Mouse (Mus musculus) midbrain, embryonic 12.5 days (tissue): ENCODE data around the gene Ncl. TPM values are rescaled to one million over a fixed set of nuclear protein-coding genes. Genes with fewer than 3 reads are reported as not detected.

ENCODE experiments used
- ATAC-seq: fragments of 200-750 bp; cut with Nextera tagmentation; 2 replicates; pipeline ENCODE4 v1.8.0; 2017; ENCODE audit warnings: low read depth, moderate TSS enrichment, moderate library complexity; ENCODE audit not compliant: low FRiP score
- H3K27ac ChIP-seq: fragments of 300-500 bp; sonication (generic); replicated peaks from 2 replicates; pipeline ENCODE4 v1.5.1; 2016; ENCODE audit warnings: mild to moderate bottlenecking
- H3K27me3 ChIP-seq: fragments of 300-500 bp; sonication (generic); 2 replicates; pipeline ENCODE4 v1.6.1; 2016; ENCODE audit warnings: mild to moderate bottlenecking
- H3K36me3 ChIP-seq: fragments of 300-500 bp; sonication (generic); 2 replicates; pipeline ENCODE4 v1.6.1; 2016
- H3K4me1 ChIP-seq: fragments of 300-500 bp; sonication (generic); 2 replicates; pipeline ENCODE4 v1.6.1; 2016
- H3K4me2 ChIP-seq: fragments of 300-500 bp; sonication (generic); replicated peaks from 2 replicates; pipeline ENCODE4 v1.6.1; 2016; ENCODE audit warnings: mild to moderate bottlenecking, moderate library complexity
- H3K4me3 ChIP-seq: fragments of 300-500 bp; sonication (generic); 2 replicates; pipeline ENCODE4 v1.5.1; 2016; ENCODE audit warnings: mild to moderate bottlenecking
- H3K9ac ChIP-seq: fragments of 300-500 bp; sonication (generic); replicated peaks from 2 replicates; pipeline ENCODE4 v1.6.1; 2016; ENCODE audit warnings: mild to moderate bottlenecking, moderate library complexity
- H3K9me3 ChIP-seq: fragments of 300-500 bp; sonication (generic); 2 replicates; pipeline ENCODE4 v1.6.1; 2016; ENCODE audit warnings: mild to moderate bottlenecking
- WGBS: fragments of 180-500 bp; shearing (Covaris S2); methylation state at CpG from one replicate; pipeline ENCODE4 v1.1.7; 2016; 5-methylcytosine and 5-hydroxymethylcytosine counted together
- polyA plus RNA-seq: library from polyadenylated mRNA; unstranded; fragments of >200 nt; fragmentation: Nextera tagmentation; extraction: Ambion mirVana; gene quantifications from 2 replicates; pipeline ENCODE4 v1.2.1, GENCODE M21; 2016

The Ncl gene
- polyA plus RNA-seq, 1 experiment from 2014 or later, result 345 TPM

DNA sequence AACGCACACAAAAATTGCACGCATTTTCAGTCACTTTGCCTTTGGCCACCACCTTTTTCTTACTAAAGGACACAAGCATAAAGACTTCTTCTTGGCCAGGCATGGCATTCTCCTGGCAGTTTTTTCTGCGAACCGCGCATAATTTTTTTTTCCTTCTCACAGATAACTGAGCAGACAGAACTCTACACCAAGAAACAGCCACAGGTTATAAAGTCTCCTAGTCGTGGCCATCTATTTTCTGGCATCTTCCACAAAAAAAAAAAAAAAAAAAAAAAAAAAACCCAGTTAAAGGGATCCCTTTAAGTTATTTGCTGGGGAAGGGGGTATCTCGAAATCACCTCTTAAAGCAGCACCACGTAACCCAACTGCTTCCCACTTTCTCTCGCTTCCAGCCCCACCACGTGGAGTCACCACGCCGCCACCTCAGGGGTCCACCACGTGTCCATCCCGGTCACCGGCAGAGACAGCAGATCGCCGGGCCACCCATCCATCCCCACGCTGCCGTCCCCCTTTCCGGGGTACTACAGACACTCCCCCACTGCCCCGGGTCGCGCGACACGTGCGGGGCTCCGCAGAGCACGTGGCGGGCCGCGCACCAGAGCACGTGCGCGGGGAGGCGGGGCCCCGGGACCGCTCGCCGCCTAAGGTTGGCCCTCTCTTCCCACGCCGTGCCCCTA is 833 bp downstream of the Ncl start:
- ATAC-seq, result no peak
- under 1% methylated on average over 38 of the region's 41 CpGs for WGBS
- peak overlapping the region; percentile 90 for H3K4me2 ChIP-seq
- H3K9me3 ChIP-seq, result no peaks in the 10 kb centered on the region
- peaks cover 39% of the 10 kb centered on the region for H3K36me3 ChIP-seq
- H3K9ac ChIP-seq, result peak overlapping the region; percentile 92
- peaks cover 22% of the 10 kb centered on the region for H3K4me1 ChIP-seq
- no peaks in the 10 kb centered on the region for H3K27me3 ChIP-seq
- peak overlapping the region; percentile 91 for H3K4me3 ChIP-seq
- H3K27ac ChIP-seq, result peak overlapping the region; percentile 98

DNA sequence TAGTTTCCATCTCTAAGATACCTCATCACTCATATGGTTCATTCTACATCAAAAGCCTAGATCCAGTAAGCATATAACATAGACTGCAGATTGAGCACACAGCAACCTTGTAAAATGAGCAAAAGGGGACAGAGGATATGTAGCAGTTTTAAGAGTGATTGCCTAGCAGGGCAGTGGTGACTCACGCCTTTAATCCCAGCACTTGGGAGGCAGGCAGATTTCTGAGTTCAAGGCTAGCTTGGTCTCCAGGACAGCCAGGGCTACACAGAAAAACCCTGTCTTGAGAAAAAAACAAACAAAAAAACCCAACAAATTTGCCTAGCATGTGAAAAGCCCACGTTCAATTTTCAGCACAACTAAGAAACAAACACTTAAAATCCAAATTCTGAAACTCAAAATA is 5.0 kb downstream of the Ncl start:
- no peak overlapping the region for H3K4me3 ChIP-seq
- peaks cover 79% of the 10 kb centered on the region for H3K36me3 ChIP-seq
- WGBS, result 94% methylated on average over 2 of the region's 2 CpGs

DNA sequence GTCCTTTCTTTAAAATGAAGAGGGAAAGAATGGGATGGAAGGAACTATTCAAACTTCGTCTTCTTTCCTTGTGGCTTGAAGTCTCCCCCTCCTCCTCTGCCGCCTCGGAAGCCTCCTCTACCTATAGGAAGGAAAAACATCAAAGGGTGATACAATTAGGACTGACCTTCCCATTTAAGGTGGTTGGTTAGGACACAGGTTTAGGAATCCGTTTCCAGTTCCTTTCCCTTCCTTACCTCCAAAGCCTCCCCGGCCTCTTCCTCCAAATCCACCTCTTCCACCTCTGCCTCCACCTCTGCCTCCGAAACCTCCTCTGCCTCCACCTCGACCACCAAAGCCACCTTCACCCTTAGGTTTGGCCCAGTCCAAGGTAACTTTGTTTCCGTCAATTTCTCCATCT is 8.6 kb downstream of the Ncl start:
- WGBS, result 90% methylated on average over 8 of the region's 8 CpGs
- no peak for ATAC-seq

More for the DNA sequence above, 5.0 kb downstream of the Ncl start:
- no peak for ATAC-seq
- Histone ChIP-seq H3K27ac (no peak overlapping the region), H3K27me3 (no peaks in the 10 kb centered on the region), H3K9me3 (no peaks in the 10 kb centered on the region), H3K4me1 (peaks cover 7% of the 10 kb centered on the region), H3K9ac (no peak overlapping the region), H3K4me2 (no peak overlapping the region)

DNA sequence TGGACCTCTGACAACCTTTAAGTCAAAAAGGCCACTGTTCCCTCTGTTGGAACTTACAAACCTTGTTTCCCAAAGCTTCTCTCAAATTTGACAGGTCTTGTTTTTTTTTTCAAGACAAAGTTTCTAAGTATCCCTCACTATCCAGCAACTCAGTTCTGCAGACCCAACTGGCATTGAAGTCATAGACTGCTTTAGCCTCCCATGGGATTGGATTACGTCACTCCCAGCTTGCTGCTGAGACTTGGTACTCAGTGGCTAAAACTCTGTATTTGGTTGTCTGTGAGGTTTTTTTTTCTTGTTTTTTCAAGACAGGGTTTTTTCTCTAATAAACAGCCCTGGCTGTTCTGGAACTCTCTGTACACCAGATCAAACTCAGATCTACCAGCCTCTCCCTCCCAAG is 9.5 kb downstream of the Ncl start:
- no peak overlapping the region for H3K9ac ChIP-seq
- ATAC-seq, result no peak
- peaks cover 84% of the 10 kb centered on the region for H3K36me3 ChIP-seq
- no peaks in the 10 kb centered on the region for H3K4me1 ChIP-seq
- no peaks in the 10 kb centered on the region for H3K9me3 ChIP-seq
- H3K27ac ChIP-seq, result no peak overlapping the region
- H3K4me3 ChIP-seq, result no peak overlapping the region
- no peaks in the 10 kb centered on the region for H3K27me3 ChIP-seq
- no peak overlapping the region for H3K4me2 ChIP-seq
- 83% methylated on average over 1 of the region's 1 CpGs for WGBS

More for the DNA sequence above, 8.6 kb downstream of the Ncl start:
- H3K4me3 ChIP-seq, result no peak overlapping the region
- no peaks in the 10 kb centered on the region for H3K9me3 ChIP-seq
- H3K4me2 ChIP-seq, result no peak overlapping the region
- H3K9ac ChIP-seq, result no peak overlapping the region
- no peaks in the 10 kb centered on the region for H3K27me3 ChIP-seq
- no peak overlapping the region for H3K27ac ChIP-seq
- H3K4me1 ChIP-seq, result no peaks in the 10 kb centered on the region
- peaks cover 91% of the 10 kb centered on the region for H3K36me3 ChIP-seq

DNA sequence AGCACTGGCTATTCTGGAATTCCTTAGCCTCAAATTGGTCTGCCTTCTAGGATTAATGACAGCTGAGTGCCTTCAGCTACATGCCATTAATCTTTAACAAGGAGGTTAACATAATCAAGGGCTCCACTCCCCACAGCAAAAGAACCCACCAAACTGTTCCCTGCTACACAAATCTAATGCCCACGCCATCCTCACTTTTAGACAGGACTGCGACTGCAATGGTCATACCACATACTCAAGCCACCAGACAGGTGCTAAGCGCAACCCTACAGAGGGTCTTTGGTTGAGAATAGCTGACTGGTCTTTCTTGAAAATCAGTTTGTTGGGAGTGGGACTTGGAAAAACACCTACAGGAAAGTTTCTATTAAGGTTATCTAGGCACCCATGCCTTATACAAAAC is 10.0 kb downstream of the Ncl start:
- H3K4me1 ChIP-seq, result no peaks in the 10 kb centered on the region
- ATAC-seq, result no peak
- no peak overlapping the region for H3K27ac ChIP-seq
- H3K4me3 ChIP-seq, result no peak overlapping the region
- no peak overlapping the region for H3K4me2 ChIP-seq
- no peaks in the 10 kb centered on the region for H3K27me3 ChIP-seq
- H3K9ac ChIP-seq, result no peak overlapping the region
- WGBS, result 91% methylated on average over 3 of the region's 3 CpGs
- H3K9me3 ChIP-seq, result no peaks in the 10 kb centered on the region
- peaks cover 79% of the 10 kb centered on the region for H3K36me3 ChIP-seq

DNA sequence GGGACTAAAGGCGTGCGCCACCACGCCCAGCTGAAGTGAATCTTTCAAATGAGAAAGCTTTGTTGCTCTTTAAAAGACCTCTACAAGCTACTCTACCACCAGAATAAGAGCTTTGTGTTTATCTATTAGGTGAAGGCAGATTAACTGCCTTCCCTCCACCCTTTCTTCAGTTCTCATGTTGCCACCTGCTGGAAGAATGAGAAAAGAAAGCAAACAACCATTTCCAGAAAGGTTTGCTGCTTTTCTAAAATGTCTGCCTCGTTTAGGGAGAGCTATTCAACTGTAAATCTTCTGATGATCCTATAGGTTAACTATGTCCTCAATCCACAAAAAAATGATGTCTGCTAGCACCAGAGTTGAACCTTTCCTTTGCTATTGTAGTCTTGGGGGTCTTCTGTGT is 10.4 kb downstream of the Ncl start:
- no peak for ATAC-seq
- Histone ChIP-seq H3K9ac (no peak overlapping the region), H3K27me3 (no peaks in the 10 kb centered on the region), H3K36me3 (peaks cover 75% of the 10 kb centered on the region), H3K9me3 (no peaks in the 10 kb centered on the region), H3K4me3 (no peak overlapping the region), H3K4me2 (no peak overlapping the region), H3K27ac (no peak overlapping the region), H3K4me1 (no peaks in the 10 kb centered on the region)
- WGBS, result 74% methylated on average over 4 of the region's 4 CpGs

DNA sequence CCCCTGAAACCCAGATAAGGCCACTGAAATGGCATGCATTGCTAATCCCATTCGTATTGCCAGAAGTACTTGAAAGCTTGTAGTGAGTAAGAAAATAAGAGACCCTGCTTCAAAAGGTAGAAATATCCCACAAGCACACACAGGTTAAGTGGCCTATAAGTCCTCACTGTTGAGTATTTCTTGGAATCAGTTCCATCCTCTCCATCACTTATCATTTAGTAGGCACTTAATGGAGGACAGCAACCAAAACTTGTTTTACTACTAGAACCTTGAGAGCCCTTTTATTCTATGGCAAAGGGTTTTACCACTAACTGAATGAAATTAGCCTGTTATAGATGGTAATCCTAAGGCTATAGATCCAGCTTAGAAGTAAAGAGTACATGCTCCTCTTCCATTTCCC is 11.1 kb downstream of the Ncl start:
- Histone ChIP-seq H3K27me3 (no peaks in the 10 kb centered on the region), H3K9ac (no peak overlapping the region), H3K36me3 (peaks cover 68% of the 10 kb centered on the region), H3K9me3 (no peaks in the 10 kb centered on the region), H3K4me1 (no peaks in the 10 kb centered on the region), H3K4me2 (no peak overlapping the region), H3K27ac (no peak overlapping the region), H3K4me3 (no peak overlapping the region)
- 55% methylated on average over 1 of the region's 1 CpGs for WGBS
- no peak for ATAC-seq

DNA sequence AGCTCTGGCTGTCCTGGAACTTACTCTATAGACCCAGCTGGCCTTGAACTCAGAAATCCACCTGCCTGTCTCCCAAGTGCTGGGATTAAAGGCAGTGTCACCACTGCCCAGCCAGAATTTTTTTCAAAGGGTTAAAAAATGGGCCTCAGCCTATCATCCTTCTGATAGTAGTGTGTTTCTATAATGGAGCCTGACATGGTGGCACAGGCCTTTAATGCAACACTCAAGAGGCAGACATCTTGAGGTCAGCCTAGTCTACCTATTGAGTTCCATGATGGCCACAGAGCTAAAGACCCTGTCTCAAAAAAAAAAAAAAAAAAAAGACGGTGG is 11.5 kb downstream of the Ncl start:
- peaks cover 65% of the 10 kb centered on the region for H3K36me3 ChIP-seq
- no peak for ATAC-seq
- no peaks in the 10 kb centered on the region for H3K27me3 ChIP-seq
- WGBS, result 39% methylated on average over 1 of the region's 1 CpGs
- no peak overlapping the region for H3K4me2 ChIP-seq
- no peak overlapping the region for H3K9ac ChIP-seq
- no peak overlapping the region for H3K27ac ChIP-seq
- H3K9me3 ChIP-seq, result no peaks in the 10 kb centered on the region
- H3K4me1 ChIP-seq, result no peaks in the 10 kb centered on the region
- no peak overlapping the region for H3K4me3 ChIP-seq

DNA sequence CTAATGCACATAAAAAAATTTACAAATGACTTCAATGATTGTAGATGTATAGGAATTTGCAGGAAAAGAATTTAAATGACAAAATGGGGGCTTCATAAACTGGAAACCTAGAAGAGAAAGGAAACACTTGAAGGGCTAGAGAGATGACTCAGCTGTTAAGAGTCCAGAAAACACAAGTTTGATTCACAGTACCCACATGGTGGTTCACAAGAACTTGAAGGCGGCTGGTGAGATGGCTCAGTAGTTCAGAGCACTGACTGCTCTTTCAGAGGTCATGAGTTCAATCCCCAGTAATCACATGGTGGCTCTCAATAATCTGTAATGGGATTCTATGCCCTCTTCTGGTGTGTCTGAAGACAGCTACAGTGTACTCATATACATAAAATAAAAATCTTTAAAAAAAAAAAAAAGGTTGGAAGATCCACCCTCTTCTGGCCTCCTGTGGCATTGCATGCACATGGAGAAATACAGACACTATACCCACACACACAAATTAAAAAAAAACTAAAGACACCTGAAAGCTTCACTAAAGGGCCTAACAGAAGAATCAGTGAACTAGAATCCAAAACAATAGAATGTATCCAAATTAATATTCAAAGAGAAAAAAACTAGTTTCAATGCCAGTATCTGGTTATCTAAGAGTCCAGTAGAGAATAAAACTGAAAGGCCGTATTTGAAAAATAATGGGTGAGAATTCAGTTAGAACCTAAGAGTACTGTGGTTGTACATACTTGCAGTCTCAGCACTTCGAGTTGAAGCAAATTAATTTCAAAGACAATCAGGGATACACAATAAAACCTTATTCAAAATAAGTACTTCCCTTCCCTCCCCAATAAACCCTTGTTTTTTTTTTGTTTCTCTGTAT is 12.1 kb downstream of the Ncl start:
- Histone ChIP-seq H3K4me1 (no peaks in the 10 kb centered on the region), H3K4me3 (no peak overlapping the region), H3K27me3 (no peaks in the 10 kb centered on the region), H3K9me3 (no peaks in the 10 kb centered on the region), H3K27ac (no peak overlapping the region), H3K4me2 (no peak overlapping the region), H3K9ac (no peak overlapping the region), H3K36me3 (peaks cover 59% of the 10 kb centered on the region)
- WGBS, result 86% methylated on average over 3 of the region's 3 CpGs
- no peak for ATAC-seq

DNA sequence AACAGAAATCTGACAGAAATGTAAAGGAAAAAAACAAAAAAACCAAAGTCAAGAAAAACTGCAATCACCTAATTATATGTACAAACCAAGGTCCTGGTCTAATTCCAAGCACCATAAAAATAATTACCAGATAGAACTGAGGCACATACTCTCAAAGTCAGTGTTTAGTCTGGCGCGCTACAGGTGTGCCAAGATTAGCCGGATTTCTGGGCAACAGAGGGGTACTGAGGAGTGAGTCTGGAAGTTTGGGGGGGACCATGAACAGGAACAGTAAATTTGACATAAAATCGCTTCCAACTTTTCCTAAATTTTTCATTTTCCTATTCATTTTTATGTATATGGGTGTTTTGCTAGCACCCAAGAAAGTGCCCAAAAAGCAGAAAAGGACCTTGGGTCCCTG is 13.2 kb downstream of the Ncl start:
- 94% methylated on average over 4 of the region's 4 CpGs for WGBS
- no peaks in the 10 kb centered on the region for H3K9me3 ChIP-seq
- no peaks in the 10 kb centered on the region for H3K27me3 ChIP-seq
- no peak overlapping the region for H3K4me3 ChIP-seq
- H3K4me1 ChIP-seq, result no peaks in the 10 kb centered on the region
- H3K27ac ChIP-seq, result no peak overlapping the region
- H3K4me2 ChIP-seq, result no peak overlapping the region
- no peak overlapping the region for H3K9ac ChIP-seq
- peaks cover 48% of the 10 kb centered on the region for H3K36me3 ChIP-seq
- no peak for ATAC-seq

DNA sequence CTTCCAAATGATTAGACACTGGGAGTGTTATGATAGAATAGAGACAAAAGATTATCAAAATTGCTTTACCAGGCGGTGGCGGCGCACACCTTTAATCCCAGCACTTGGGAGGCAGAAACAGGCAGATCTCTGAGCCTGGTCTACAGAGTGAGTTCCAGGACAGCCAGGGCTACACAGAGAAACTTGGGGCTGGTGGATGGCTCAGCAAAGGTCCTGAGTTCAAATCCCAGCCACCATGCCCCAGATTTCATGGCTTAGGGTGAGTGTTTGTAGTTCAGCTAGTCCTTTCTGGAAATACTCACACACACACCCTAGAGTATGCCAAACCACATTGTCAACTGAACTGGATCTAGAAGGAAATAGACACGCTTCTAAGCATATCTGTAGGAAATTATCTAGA is 14.1 kb downstream of the Ncl start:
- Histone ChIP-seq H3K27me3 (no peaks in the 10 kb centered on the region), H3K27ac (no peak overlapping the region), H3K4me2 (no peak overlapping the region), H3K36me3 (peaks cover 39% of the 10 kb centered on the region), H3K4me3 (no peak overlapping the region), H3K9me3 (no peaks in the 10 kb centered on the region), H3K4me1 (no peaks in the 10 kb centered on the region), H3K9ac (no peak overlapping the region)
- WGBS, result 94% methylated on average over 4 of the region's 4 CpGs
- ATAC-seq, result no peak

DNA sequence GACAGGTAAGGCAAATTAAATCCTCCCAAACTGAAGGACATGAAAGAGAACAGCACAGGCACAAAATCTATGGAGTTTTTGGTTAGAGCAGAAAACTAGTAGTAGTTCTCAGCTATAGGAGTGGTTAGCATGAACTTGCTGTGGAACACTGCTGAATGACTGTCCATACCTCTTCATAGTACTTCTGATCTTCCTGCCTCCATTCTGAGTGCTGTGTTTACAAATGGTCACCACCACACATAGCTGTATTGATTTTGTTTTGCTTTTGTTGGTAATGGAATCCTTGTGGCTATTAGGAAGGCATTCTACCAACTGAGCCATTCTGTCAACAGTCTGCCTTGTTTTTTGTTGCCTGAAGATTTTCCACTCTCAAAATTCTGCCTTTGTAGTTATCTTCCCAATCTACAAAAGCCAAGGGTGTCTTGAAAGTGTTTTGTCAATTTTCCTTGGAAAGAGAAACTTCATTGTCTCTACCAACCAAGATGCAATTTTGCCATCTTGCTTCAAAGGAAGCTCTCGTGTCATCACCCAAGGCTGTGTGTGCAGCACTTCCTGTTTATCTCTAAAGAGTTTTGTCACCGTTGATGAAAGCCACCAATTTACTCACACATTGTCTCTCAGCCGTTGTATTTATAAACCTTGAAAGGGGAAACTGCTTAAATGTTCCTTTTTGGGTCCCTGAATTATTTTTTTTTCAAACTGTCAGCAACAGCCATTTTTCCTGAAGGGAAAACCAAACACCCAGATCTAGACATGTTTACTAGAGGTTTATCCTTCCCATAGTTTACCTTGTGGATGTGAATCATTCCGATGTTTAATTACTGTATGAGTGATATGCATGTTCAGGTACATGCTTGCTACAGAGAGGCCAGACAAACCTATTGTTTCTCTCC is 15.0 kb downstream of the Ncl start:
- Histone ChIP-seq H3K4me3 (no peak overlapping the region), H3K27me3 (no peaks in the 10 kb centered on the region), H3K27ac (no peak overlapping the region), H3K4me2 (no peak overlapping the region), H3K9me3 (no peaks in the 10 kb centered on the region), H3K4me1 (no peaks in the 10 kb centered on the region), H3K9ac (no peak overlapping the region), H3K36me3 (peaks cover 31% of the 10 kb centered on the region)
- WGBS, result 77% methylated on average over 4 of the region's 4 CpGs
- ATAC-seq, result no peak
